Mouse (Mus musculus): Measurements from ENCODE around the gene Tef. TPM values are rescaled to one million over a fixed set of nuclear protein-coding genes. Genes with fewer than 3 reads are reported as not detected.

Tef gene
- total and polyA plus RNA-seq, 3 experiments: 12.3 to 21.7 TPM; not detected in 1

DNA sequence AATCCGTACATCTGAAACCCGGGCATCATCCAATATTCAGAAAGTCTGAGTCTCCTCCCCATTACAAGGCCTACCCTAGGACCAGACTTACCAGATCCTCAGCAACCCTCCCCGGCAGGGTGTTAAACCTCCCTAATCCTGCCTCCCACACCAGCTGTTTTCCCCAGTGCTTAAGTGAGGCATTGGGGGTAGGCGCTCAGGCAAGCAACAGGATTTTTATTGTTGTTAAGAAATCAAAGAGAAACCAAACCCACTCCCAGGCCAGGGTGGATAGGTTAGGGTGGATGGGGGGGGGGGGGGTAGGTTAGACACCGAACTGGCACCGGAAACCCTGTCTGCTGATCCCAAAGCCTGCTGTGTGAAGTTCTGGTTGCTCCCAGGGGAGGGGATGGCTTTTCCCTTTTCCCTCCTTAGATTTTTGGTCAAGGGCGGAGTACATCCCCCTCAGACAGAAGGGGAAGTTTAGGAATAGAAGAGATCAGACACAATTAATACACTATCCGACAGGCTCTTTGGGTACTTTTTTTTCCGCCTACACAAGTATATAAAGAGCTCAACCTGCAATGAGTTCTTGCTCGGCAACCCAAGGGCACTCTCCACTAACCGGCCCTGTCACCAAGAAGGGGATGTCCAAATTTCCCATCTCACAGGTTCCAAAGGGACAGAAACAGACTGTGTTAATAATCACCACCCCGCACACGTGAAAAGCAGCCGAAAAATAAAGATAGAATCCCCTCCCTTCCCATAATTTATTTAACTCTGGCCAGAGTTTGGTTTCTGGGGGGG is 54.9 kb downstream of the Tef start (continued):
- TF ChIP-seq ZNF384 (IDR thresholded peaks at IDR 0.05; ENCODE audit: low read depth, low read length): no peak

DNA sequence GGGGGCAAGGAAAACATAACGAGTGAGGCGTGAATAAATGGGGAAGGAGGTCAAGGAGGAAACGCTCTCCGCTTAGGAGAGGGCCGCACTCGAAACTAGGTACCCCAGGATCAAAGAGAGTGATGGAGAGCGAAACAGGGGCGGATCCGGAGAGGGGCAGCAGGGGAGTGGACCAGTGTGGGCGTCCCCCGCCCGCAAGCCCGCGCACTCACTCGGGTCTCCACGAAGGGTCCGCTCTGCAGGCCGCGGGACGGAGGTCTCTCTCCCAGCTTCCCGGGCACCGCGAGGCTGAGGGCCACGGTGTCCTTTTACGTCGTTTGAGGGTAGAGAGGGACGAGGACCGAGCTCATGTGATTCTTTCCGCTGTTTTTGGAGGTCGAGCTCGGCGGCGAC is 55.5 kb downstream of the Tef start:
- peaks cover 48% of the 10 kb centered on the region for H3K79me2 ChIP-seq (ENCODE audit: control insufficient read depth, insufficient read depth, low read length, poor library complexity)
- peaks cover 2 to 11% of the 10 kb centered on the region in 2 experiments; a peak in 3 of 4 replicates for H3K36me3 ChIP-seq (ENCODE audit: control insufficient read depth in 1 of 2, insufficient read depth in 2 of 2, low read length in 2 of 2)
- H3K9me3 ChIP-seq (replicated peaks; ENCODE audit: insufficient read depth, low read length): no peaks in the 10 kb centered on the region
- peaks cover 1 to 7% of the 10 kb centered on the region in 2 experiments; a peak in 2 of 4 replicates for H3K4me1 ChIP-seq (ENCODE audit: control insufficient read depth in 1 of 2, insufficient read depth in 2 of 2, low read length in 2 of 2)
- peak overlapping the region; percentile 74 for H3K27ac ChIP-seq (ENCODE audit: control insufficient read depth, low read depth, low read length)
- no peaks in the 10 kb centered on the region for H3K27me3 ChIP-seq (ENCODE audit: control insufficient read depth in 1 of 2, insufficient read depth in 2 of 2, low read length in 2 of 2)
- DNase-seq (ENCODE audit: low read depth, low spot score): no peak
- no peak for TF ChIP-seq ZKSCAN1 (IDR thresholded peaks at IDR 0.05; ENCODE audit: low read depth, low read length)
- TF ChIP-seq ETS1 (IDR thresholded peaks at IDR 0.05; ENCODE audit: low read depth, low read length): no peak
- no peak for TF ChIP-seq USF1 (IDR thresholded peaks at IDR 0.05; ENCODE audit: low read depth, low read length)
- TF ChIP-seq EP300 (IDR thresholded peaks at IDR 0.05; ENCODE audit: low read depth in 1 of 2, low read length in 2 of 2): no peak
- TF ChIP-seq UBTF (IDR thresholded peaks at IDR 0.05; ENCODE audit: borderline replicate concordance, insufficient read depth, low read depth, low read length): no peak
- TF ChIP-seq POLR2A (IDR thresholded peaks at IDR 0.05; ENCODE audit: control insufficient read depth in 1 of 2, insufficient read depth in 1 of 2, low read depth in 1 of 2, low read length in 2 of 2, poor library complexity in 1 of 2): no peak
- peak overlapping the region; percentile 90 for H3K9ac ChIP-seq (ENCODE audit: control insufficient read depth, low read depth, low read length, poor library complexity, severe bottlenecking)
- H3K4me3 ChIP-seq (ENCODE audit: control insufficient read depth in 1 of 2, insufficient read depth in 1 of 2, low read depth in 2 of 2, low read length in 2 of 2): peak overlapping the region; percentile 87 to 98

DNA sequence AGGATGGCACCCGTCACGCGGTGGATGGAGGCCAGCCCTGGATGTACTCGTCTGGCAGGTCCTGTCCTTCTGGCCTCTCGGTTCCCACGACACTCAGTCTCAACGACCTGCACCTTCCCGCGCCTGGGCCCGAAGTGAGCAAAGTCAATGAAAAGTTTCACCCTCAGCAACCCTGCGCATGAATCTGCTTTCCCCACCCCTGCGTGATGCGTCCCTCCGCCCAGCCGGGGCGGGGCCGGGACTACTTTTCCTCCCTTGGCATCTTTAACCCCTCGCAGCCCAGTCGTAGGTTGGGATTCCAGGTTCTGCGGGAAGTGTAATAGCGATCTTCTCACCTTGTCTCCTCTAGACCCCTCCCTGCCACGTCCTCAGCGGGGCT is 55.9 kb downstream of the Tef start:
- peaks cover 4 to 7% of the 10 kb centered on the region in 2 experiments; a peak in 2 of 4 replicates for H3K4me1 ChIP-seq (ENCODE audit: control insufficient read depth in 1 of 2, insufficient read depth in 2 of 2, low read length in 2 of 2)
- peak overlapping the region; percentile 96 for H3K27ac ChIP-seq (ENCODE audit: control insufficient read depth, low read depth, low read length)
- TF ChIP-seq MAX (IDR thresholded peaks at IDR 0.05; ENCODE audit: low read length): peak; percentile 56; the same call in 1 of the 2 replicates
- TF ChIP-seq USF1 (IDR thresholded peaks at IDR 0.05; ENCODE audit: low read depth, low read length): peak; percentile 38
- TF ChIP-seq MAFK (IDR thresholded peaks at IDR 0.05; ENCODE audit: borderline replicate concordance, low read depth, low read length): no peak
- TF ChIP-seq RCOR1 (IDR thresholded peaks at IDR 0.05; ENCODE audit: low read depth, low read length): no peak
- peak; percentile 97; the same call in 1 of the 2 replicates for TF ChIP-seq CHD1 (IDR thresholded peaks at IDR 0.05; ENCODE audit: low read depth, low read length)
- no peak for TF ChIP-seq CTCF (IDR thresholded peaks at IDR 0.05 in 2 of 3, conservative IDR thresholded peaks at IDR 0.05 in 1 of 3; ENCODE audit: control insufficient read depth in 1 of 3, insufficient read depth in 1 of 3, low read depth in 2 of 3, low read length in 3 of 3, poor library complexity in 1 of 3, severe bottlenecking in 1 of 3)
- TF ChIP-seq NELFE (IDR thresholded peaks at IDR 0.05; ENCODE audit: low read depth, low read length): peak; percentile 99
- peak; percentile 84 for TF ChIP-seq ETS1 (IDR thresholded peaks at IDR 0.05; ENCODE audit: low read depth, low read length)
- no peak for TF ChIP-seq GABPA (IDR thresholded peaks at IDR 0.05; ENCODE audit: low read depth, low read length)
- TF ChIP-seq ELF1 (IDR thresholded peaks at IDR 0.05; ENCODE audit: low read depth, low read length): no peak
- TF ChIP-seq USF2 (IDR thresholded peaks at IDR 0.05; ENCODE audit: borderline replicate concordance in 1 of 2, insufficient read depth in 1 of 2, low read depth in 1 of 2, low read length in 2 of 2): no peak
- TF ChIP-seq POLR2A (IDR thresholded peaks at IDR 0.05; ENCODE audit: control insufficient read depth in 1 of 2, insufficient read depth in 1 of 2, low read depth in 1 of 2, low read length in 2 of 2, poor library complexity in 1 of 2): peak; percentile 99
- peak; percentile 83; the same call in 1 of the 2 replicates for TF ChIP-seq E2F4 (IDR thresholded peaks at IDR 0.05; ENCODE audit: borderline replicate concordance, low read depth, low read length)
- TF ChIP-seq BHLHE40 (IDR thresholded peaks at IDR 0.05; ENCODE audit: borderline replicate concordance, low read depth, low read length): peak; percentile 33; the same call in 1 of the 2 replicates
- TF ChIP-seq NRF1 (IDR thresholded peaks at IDR 0.05; ENCODE audit: insufficient read depth, low read depth, low read length, poor library complexity, severe bottlenecking): peak; percentile 64
- peak; percentile 90; the same call in 1 of the 2 replicates for TF ChIP-seq POLR2AphosphoS5 (IDR thresholded peaks at IDR 0.05; ENCODE audit: borderline replicate concordance, low read depth, low read length)
- TF ChIP-seq ZNF384 (IDR thresholded peaks at IDR 0.05; ENCODE audit: low read depth, low read length): peak; percentile 88; the same call in 1 of the 2 replicates
- peak; percentile 99 for TF ChIP-seq SIN3A (IDR thresholded peaks at IDR 0.05; ENCODE audit: low read length)
- TF ChIP-seq TBP (IDR thresholded peaks at IDR 0.05; ENCODE audit: low read depth, low read length): peak; percentile 97
- peak; percentile 77; the same call in 1 of the 2 replicates for TF ChIP-seq MYC (IDR thresholded peaks at IDR 0.05; ENCODE audit: low read depth, low read length)
- TF ChIP-seq MEF2A (IDR thresholded peaks at IDR 0.05; ENCODE audit: extremely low read depth, insufficient replicate concordance, low read depth, low read length, poor library complexity, severe bottlenecking): peak; percentile 71; the same call in 1 of the 2 replicates
- peak; percentile 98 for TF ChIP-seq ZMIZ1 (IDR thresholded peaks at IDR 0.05; ENCODE audit: low read depth, low read length)

More for the DNA sequence above, 55.9 kb downstream of the Tef start:
- Histone ChIP-seq H3K27me3 (ENCODE audit: control insufficient read depth in 1 of 2, insufficient read depth in 2 of 2, low read length in 2 of 2) (no peaks in the 10 kb centered on the region), H3K4me3 (ENCODE audit: control insufficient read depth in 1 of 2, insufficient read depth in 1 of 2, low read depth in 2 of 2, low read length in 2 of 2) (peak overlapping the region; percentile 87 to 98), H3K9me3 (replicated peaks; ENCODE audit: insufficient read depth, low read length) (no peaks in the 10 kb centered on the region), H3K36me3 (ENCODE audit: control insufficient read depth in 1 of 2, insufficient read depth in 2 of 2, low read length in 2 of 2) (peaks cover 2 to 13% of the 10 kb centered on the region in 2 experiments; a peak in 3 of 4 replicates), H3K9ac (ENCODE audit: control insufficient read depth, low read depth, low read length, poor library complexity, severe bottlenecking) (peak overlapping the region; percentile 90), H3K79me2 (ENCODE audit: control insufficient read depth, insufficient read depth, low read length, poor library complexity) (peaks cover 46% of the 10 kb centered on the region)
- DNase-seq (ENCODE audit: low read depth, low spot score): peak; percentile 95

Measured in MEL (cell line).